Mouse (Mus musculus): Measurements from ENCODE around the gene Sh3pxd2a. TPM values are rescaled to one million over a fixed set of nuclear protein-coding genes. Genes with fewer than 3 reads are reported as not detected.
A peak's percentile ranks its signal among the peaks of the same experiment; 100 is the strongest.

Gene Sh3pxd2a
- total and polyA plus RNA-seq, 3 experiments: 1.3 to 4.6 (median 3.2) TPM

DNA sequence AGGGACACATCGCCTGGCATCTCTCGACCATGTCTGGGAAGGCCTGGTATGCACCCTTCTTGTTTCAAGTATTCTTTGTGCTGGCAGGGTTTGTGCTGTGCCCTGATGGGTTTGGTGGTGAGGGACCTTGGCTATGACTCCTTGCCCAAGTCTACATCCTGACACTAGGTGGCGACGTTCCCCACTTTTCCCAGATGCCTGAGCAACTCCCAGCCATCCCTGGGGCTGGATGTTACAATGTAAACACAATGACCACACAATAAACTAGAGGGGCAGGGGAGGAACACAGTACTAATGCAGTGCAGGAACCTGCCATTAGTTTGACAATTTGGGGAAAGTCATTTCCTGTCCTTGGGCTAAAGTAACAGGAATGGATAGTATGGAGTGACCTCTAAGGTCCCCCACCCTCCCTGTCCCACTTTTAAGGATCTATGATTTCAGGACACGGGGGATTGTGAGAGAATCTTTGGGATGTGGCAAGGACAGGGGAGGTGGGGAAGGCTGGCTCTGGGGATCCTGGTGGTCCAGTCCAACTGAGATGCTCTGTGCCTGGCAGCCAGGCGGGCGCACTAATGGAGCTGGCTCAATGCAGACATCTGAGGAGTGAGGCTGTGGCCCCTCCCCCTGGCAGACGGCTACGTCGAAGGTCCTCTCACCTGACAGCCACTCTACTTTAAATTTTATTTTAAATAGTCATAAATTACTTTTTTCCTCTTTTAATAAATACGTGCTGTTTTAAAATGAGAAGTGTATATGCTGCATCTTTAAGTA, 199.7 kb downstream of the Sh3pxd2a start:
- Histone ChIP-seq H3K36me3 (replicated peaks in 1 of 2; ENCODE audit: control insufficient read depth in 1 of 2, insufficient read depth in 1 of 2, low read length in 1 of 2) (peaks cover 3 to 41% of the 10 kb centered on the region in 2 experiments), H3K79me2 (replicated peaks; ENCODE audit: control insufficient read depth, extremely low read depth, insufficient read depth, poor library complexity, severe bottlenecking) (no peaks in the 10 kb centered on the region), H3K27me3 (replicated peaks) (no peaks in the 10 kb centered on the region), H3K9me3 (replicated peaks; ENCODE audit: low read length) (no peaks in the 10 kb centered on the region), H3K4me3 (replicated peaks in 1 of 3; ENCODE audit: low read depth in 2 of 3, low read length in 2 of 3, poor library complexity in 1 of 3) (no peak overlapping the region), H3K27ac (ENCODE audit: insufficient read depth, low read depth) (no peak overlapping the region), H3K4me2 (ENCODE audit: insufficient read depth, low read depth, poor library complexity, severe bottlenecking) (no peak overlapping the region), H3K4me1 (ENCODE audit: control insufficient read depth in 1 of 2, insufficient read depth in 2 of 2) (no peaks in the 10 kb centered on the region), H3K9ac (ENCODE audit: insufficient read depth, low read depth) (no peak overlapping the region)
- dilution Hi-C loops (cut with MboI; ENCODE audit: extremely low pct_ligation_motif_present, extremely low pct_unique_long_range_greater_than_20kb, low sequenced_read_pairs) (no loop called here), in situ Hi-C loops (cut with MboI; ENCODE audit: low pct_ligation_motif_present, low pct_unique_long_range_greater_than_20kb, low sequenced_read_pairs) (loop anchor here (10.0 kb wide), 1 partner anchor 90 kb away; the partner anchor contains the start of gene Neurl1a)
- TF ChIP-seq ZNF384 (IDR thresholded peaks at IDR 0.05; ENCODE audit: low read depth, low read length): no peak
- TF ChIP-seq MYC (IDR thresholded peaks at IDR 0.05; ENCODE audit: low read depth, low read length): no peak
- TF ChIP-seq PAX5 (IDR thresholded peaks at IDR 0.05; ENCODE audit: low read length): no peak
- peak; percentile 75 for TF ChIP-seq SMC3 (IDR thresholded peaks at IDR 0.05; ENCODE audit: low read depth, low read length)
- TF ChIP-seq CHD2 (IDR thresholded peaks at IDR 0.05; ENCODE audit: low read length): no peak
- TF ChIP-seq TBP (conservative IDR thresholded peaks at IDR 0.05; ENCODE audit: low read depth, low read length): no peak
- peak; percentile 65 to 82 for TF ChIP-seq CTCF (conservative IDR thresholded peaks at IDR 0.05 in 1 of 2, IDR thresholded peaks at IDR 0.05 in 1 of 2; ENCODE audit: low read depth in 2 of 2, low read length in 2 of 2)
- TF ChIP-seq RCOR1 (conservative IDR thresholded peaks at IDR 0.05; ENCODE audit: low read depth, low read length): no peak
- TF ChIP-seq JUN (IDR thresholded peaks at IDR 0.05; ENCODE audit: insufficient read depth, low read depth, low read length): no peak
- no peak for TF ChIP-seq CHD1 (IDR thresholded peaks at IDR 0.05; ENCODE audit: low read depth, low read length)
- TF ChIP-seq MXI1 (IDR thresholded peaks at IDR 0.05; ENCODE audit: low read depth, low read length): no peak
- no peak for TF ChIP-seq USF1 (IDR thresholded peaks at IDR 0.05; ENCODE audit: low read depth, low read length)
- TF ChIP-seq RAD21 (IDR thresholded peaks at IDR 0.05; ENCODE audit: low read depth, low read length): peak; percentile 71
- TF ChIP-seq ZKSCAN1 (IDR thresholded peaks at IDR 0.05; ENCODE audit: borderline replicate concordance, low read depth, low read length): no peak
- TF ChIP-seq IRF4 (IDR thresholded peaks at IDR 0.05; ENCODE audit: low read depth, low read length): no peak
- TF ChIP-seq NELFE (IDR thresholded peaks at IDR 0.05; ENCODE audit: low read depth, low read length): no peak
- TF ChIP-seq USF2 (conservative IDR thresholded peaks at IDR 0.05; ENCODE audit: low read depth, low read length): no peak
- TF ChIP-seq MAZ (IDR thresholded peaks at IDR 0.05; ENCODE audit: low read depth, low read length): no peak
- DNase-seq (ENCODE audit: extremely low read depth): peak; percentile 41

DNA sequence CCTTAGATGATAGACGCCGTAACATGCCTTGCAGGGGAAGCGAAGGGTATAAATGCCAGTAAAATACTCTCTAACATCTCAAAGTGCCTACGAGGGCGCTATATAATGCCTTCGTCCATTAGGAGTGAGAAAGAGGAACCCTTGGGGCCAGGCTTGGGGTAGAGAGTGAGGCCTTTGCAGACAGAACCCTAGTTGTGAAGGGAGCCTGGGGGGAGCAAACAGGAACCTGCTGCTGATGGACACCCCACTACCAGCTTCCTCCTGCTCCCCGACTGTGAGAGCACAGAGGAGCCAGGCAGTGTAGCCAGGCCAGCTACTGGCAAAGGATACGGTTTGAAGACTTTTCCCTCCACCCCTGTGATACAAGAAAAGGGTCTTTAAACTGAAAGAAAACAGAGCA, 200.6 kb downstream of the Sh3pxd2a start:
- H3K9me3 ChIP-seq (replicated peaks; ENCODE audit: low read length): no peaks in the 10 kb centered on the region
- H3K4me3 ChIP-seq (replicated peaks in 1 of 3; ENCODE audit: low read depth in 2 of 3, low read length in 2 of 3, poor library complexity in 1 of 3): no peak overlapping the region
- no peaks in the 10 kb centered on the region for H3K27me3 ChIP-seq (replicated peaks)
- no peak for DNase-seq (ENCODE audit: extremely low read depth)
- in situ Hi-C loops (cut with MboI; ENCODE audit: low pct_ligation_motif_present, low pct_unique_long_range_greater_than_20kb, low sequenced_read_pairs): loop anchor here (10.0 kb wide), 1 partner anchor 89 kb away; the partner anchor contains the start of gene Neurl1a
- dilution Hi-C loops (cut with MboI; ENCODE audit: extremely low pct_ligation_motif_present, extremely low pct_unique_long_range_greater_than_20kb, low sequenced_read_pairs): no loop called here
- H3K4me1 ChIP-seq (ENCODE audit: control insufficient read depth in 1 of 2, insufficient read depth in 2 of 2): no peaks in the 10 kb centered on the region
- no peaks in the 10 kb centered on the region for H3K79me2 ChIP-seq (replicated peaks; ENCODE audit: control insufficient read depth, extremely low read depth, insufficient read depth, poor library complexity, severe bottlenecking)
- H3K36me3 ChIP-seq (replicated peaks in 1 of 2; ENCODE audit: control insufficient read depth in 1 of 2, insufficient read depth in 1 of 2, low read length in 1 of 2): peaks cover 3 to 33% of the 10 kb centered on the region in 2 experiments
- no peak overlapping the region for H3K4me2 ChIP-seq (ENCODE audit: insufficient read depth, low read depth, poor library complexity, severe bottlenecking)
- H3K27ac ChIP-seq (ENCODE audit: insufficient read depth, low read depth): no peak overlapping the region
- TF ChIP-seq KAT2A (IDR thresholded peaks at IDR 0.05; ENCODE audit: insufficient replicate concordance, low read length): no peak
- TF ChIP-seq MEF2A (IDR thresholded peaks at IDR 0.05; ENCODE audit: borderline replicate concordance, low read depth, low read length): no peak
- TF ChIP-seq MAFK (IDR thresholded peaks at IDR 0.05; ENCODE audit: insufficient replicate concordance, low read length): no peak
- no peak for TF ChIP-seq PAX5 (IDR thresholded peaks at IDR 0.05; ENCODE audit: low read length)
- TF ChIP-seq RCOR1 (conservative IDR thresholded peaks at IDR 0.05; ENCODE audit: low read depth, low read length): no peak
- TF ChIP-seq ETS1 (conservative IDR thresholded peaks at IDR 0.05; ENCODE audit: low read depth, low read length): no peak
- TF ChIP-seq SIN3A (IDR thresholded peaks at IDR 0.05; ENCODE audit: low read length): no peak
- no peak for TF ChIP-seq NRF1 (IDR thresholded peaks at IDR 0.05; ENCODE audit: low read depth, low read length)
- no peak for TF ChIP-seq JUN (IDR thresholded peaks at IDR 0.05; ENCODE audit: insufficient read depth, low read depth, low read length)
- TF ChIP-seq UBTF (IDR thresholded peaks at IDR 0.05; ENCODE audit: low read depth, low read length): no peak
- no peak for TF ChIP-seq ZC3H11A (IDR thresholded peaks at IDR 0.05; ENCODE audit: low read depth, low read length)
- TF ChIP-seq ZKSCAN1 (IDR thresholded peaks at IDR 0.05; ENCODE audit: borderline replicate concordance, low read depth, low read length): no peak
- TF ChIP-seq ZMIZ1 (IDR thresholded peaks at IDR 0.05; ENCODE audit: low read depth, low read length): no peak
- no peak for TF ChIP-seq E2F4 (IDR thresholded peaks at IDR 0.05; ENCODE audit: insufficient replicate concordance, low read depth, low read length)
- TF ChIP-seq RAD21 (IDR thresholded peaks at IDR 0.05; ENCODE audit: low read depth, low read length): no peak
- TF ChIP-seq CHD2 (IDR thresholded peaks at IDR 0.05; ENCODE audit: low read length): no peak
- TF ChIP-seq MYC (IDR thresholded peaks at IDR 0.05; ENCODE audit: low read depth, low read length): no peak
- TF ChIP-seq ELF1 (IDR thresholded peaks at IDR 0.05; ENCODE audit: low read depth, low read length): no peak
- H3K9ac ChIP-seq (ENCODE audit: insufficient read depth, low read depth): no peak overlapping the region

Data from CH12.LX (cell line).